Mouse (Mus musculus): ENCODE results near the gene Mettl7b. TPM values are rescaled to one million over a fixed set of nuclear protein-coding genes. Genes with fewer than 3 reads are reported as not detected.

Mettl7b gene
- polyA plus RNA-seq (2012; fragmentation: generic; extraction: Trizol), result not detected
- long read RNA-seq, experiment 1, result 0 reads
- long read RNA-seq, experiment 2, result 0 reads

DNA sequence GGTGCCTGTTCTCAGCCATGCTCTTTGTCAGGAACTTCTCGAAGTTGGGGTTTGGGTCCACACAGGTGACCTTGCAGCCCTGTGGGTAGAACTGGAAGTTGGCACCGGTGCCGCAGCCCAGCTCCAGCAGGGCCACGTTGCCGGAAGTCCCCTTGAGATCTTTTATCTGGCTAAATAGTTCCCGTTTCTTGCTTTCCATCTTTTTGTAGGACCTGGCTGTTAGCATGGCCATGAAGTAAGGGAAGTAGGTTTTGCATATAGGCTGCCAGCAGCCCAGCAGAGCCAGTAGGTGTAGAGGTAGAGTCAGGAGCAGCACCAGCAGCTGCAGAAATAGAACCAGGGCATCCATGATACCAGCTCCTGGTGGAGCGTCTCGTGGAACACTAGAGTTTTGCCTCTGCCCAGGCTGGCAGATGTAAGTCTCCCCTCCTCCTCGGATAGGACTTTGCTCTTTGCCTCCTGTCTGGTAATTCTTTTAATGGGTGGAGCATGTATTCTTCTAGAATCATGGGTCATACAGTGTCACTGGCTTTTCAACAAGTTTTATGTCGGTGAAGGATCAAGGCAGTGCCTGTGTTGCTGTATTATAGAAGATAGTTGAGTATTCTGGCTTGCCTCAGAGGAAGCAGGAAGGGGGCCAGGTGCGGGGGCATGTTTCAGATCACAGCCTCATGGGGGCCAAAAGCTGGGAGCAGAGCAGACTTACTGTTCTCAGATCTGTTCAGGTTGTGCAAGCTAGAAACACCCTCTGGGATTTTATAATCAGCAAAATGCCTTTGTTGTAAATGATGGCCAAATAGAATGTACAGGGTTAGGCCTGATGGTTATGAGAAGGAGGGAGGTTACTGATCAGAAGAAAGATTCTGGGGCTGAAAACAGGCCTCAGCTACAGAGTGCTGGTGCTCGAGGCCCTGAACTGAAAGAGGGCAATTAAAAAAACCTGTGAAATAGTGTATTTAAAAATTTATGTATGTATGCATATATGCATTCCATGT is at the start of gene Mettl7b:
Gene Mettl7b (minus strand): TSS at position 399 of the 995 bp plus-strand sequence.
- Histone ChIP-seq H3K27me3 (ENCODE audit: control insufficient read depth, insufficient read depth, insufficient read length) (no peaks in the 10 kb centered on the region), H3K4me3 (ENCODE audit: insufficient read depth, poor library complexity, severe bottlenecking) (no peak within 1 kb of the TSS), H3K36me3 (ENCODE audit: control insufficient read depth, insufficient read depth) (peaks cover 5% of the 10 kb centered on the region), H3K79me3 (ENCODE audit: low read depth) (no peaks in the 10 kb centered on the region), H3K79me2 (ENCODE audit: control insufficient read depth, insufficient read depth) (no peaks in the 10 kb centered on the region), H3ac (ENCODE audit: control insufficient read depth, insufficient read length, low read depth) (no peak within 1 kb of the TSS)
- TF ChIP-seq MAX (IDR thresholded peaks at IDR 0.05) (no peak), CTCF (IDR thresholded peaks at IDR 0.05; ENCODE audit: control insufficient read depth, insufficient read depth, insufficient read length) (no peak), FOSL1 (IDR thresholded peaks at IDR 0.05; ENCODE audit: insufficient read depth, low read length, poor library complexity, severe bottlenecking) (no peak), CEBPB (IDR thresholded peaks at IDR 0.05; ENCODE audit: low read depth) (no peak), MYOG (IDR thresholded peaks at IDR 0.05; ENCODE audit: control insufficient read depth, extremely low read depth, insufficient read length) (no peak), MYOD1 (IDR thresholded peaks at IDR 0.05; ENCODE audit: control insufficient read depth, insufficient read length, low read depth) (no peak), USF1 (IDR thresholded peaks at IDR 0.05; ENCODE audit: low read depth) (no peak)

DNA sequence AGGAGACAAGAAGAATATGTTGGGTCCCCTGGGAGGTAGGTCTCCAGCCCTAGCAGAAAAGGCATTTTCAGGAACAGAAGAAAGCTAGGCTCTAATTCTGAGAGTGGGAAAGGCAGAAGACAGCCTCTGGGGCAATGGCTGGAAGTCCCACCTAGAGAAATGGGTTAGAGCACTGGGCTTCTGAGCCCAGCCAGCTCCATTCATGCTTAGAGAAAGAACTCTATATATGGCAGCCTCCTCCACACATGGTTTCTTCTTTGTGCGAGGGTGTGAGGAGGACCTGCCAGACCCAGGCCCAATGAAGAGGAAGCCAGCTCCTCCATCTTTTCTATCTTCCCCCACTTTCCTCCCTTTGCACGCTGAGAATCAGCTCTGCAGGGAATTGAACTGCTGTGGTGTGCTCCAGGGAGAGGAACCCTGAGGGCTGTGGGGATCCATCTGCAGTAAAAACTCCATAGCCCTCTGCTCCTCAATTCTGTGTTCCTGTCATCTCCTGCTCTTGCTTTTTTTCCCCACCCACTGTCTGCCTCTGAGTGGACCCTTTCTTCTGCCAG is 49.6 kb upstream of the Mettl7b start, which contains the start of gene Olfr763:
Gene Olfr763 (plus strand): TSS at position 504 of the 554 bp plus-strand sequence.
- TF ChIP-seq FOSL1 (IDR thresholded peaks at IDR 0.05; ENCODE audit: insufficient read depth, low read length, poor library complexity, severe bottlenecking) (no peak), MAX (IDR thresholded peaks at IDR 0.05) (no peak), MYOG (IDR thresholded peaks at IDR 0.05; ENCODE audit: control insufficient read depth, extremely low read depth, insufficient read length) (no peak), MYOD1 (IDR thresholded peaks at IDR 0.05; ENCODE audit: control insufficient read depth, insufficient read length, low read depth) (no peak), CEBPB (IDR thresholded peaks at IDR 0.05; ENCODE audit: low read depth) (no peak), CTCF (IDR thresholded peaks at IDR 0.05; ENCODE audit: control insufficient read depth, insufficient read depth, insufficient read length) (no peak), USF1 (IDR thresholded peaks at IDR 0.05; ENCODE audit: low read depth) (no peak)

DNA sequence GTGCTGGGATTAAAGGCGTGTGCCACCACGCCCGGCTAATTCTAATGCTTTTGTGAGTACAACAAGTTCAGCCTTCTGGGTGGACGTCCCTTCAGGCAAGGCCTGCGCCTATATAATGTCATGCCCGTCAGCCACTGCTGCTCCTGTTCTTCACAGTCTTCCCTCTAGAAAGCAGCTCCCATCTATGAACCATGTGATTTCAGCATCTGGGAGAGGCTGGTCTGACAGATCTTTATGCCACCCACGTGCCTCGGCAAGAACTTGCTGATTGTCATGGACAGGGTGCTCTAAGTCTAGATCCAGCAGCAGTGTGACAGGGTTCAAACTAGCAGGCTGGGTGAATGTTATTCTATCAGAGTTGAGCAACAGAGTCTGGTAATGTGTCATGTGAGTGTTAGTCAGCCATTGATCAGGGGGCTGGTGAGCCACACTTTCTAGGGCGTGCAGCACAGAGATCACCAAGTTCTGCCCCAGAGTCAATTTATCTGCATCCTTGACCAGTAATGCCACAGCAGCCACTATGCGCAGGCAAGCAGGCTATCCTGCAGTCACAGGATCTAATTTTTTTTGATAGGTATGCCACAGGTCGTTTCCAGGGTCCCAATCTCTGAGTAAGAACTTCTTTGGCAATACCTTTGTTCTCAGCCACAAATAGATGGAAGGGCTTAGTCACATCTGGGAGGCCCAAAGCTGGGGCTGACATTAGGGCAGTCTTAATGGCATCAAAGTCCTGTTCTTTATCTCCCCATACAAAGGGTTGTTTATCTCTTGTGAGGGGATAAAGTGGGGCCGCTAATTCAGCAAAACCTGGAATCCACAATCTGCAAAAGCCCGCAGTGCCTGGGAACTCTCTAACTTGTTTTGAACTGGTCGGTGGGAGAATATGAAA is 43.5 kb upstream of the Mettl7b start:
- TF ChIP-seq CEBPB (IDR thresholded peaks at IDR 0.05; ENCODE audit: low read depth) (peak; percentile 29), MAX (IDR thresholded peaks at IDR 0.05) (no peak), FOSL1 (IDR thresholded peaks at IDR 0.05; ENCODE audit: insufficient read depth, low read length, poor library complexity, severe bottlenecking) (no peak)
- Histone ChIP-seq H3K79me2 (ENCODE audit: control insufficient read depth, insufficient read depth) (no peaks in the 10 kb centered on the region), H3ac (ENCODE audit: control insufficient read depth, insufficient read length, low read depth) (no peak overlapping the region)

More for the DNA sequence above, 49.6 kb upstream of the Mettl7b start, which contains the start of gene Olfr763:
- Histone ChIP-seq H3K27me3 (ENCODE audit: control insufficient read depth, insufficient read depth, insufficient read length) (no peaks in the 10 kb centered on the region), H3ac (ENCODE audit: control insufficient read depth, insufficient read length, low read depth) (no peak within 1 kb of the TSS), H3K79me3 (ENCODE audit: low read depth) (no peaks in the 10 kb centered on the region), H3K4me3 (ENCODE audit: insufficient read depth, poor library complexity, severe bottlenecking) (no peak within 1 kb of the TSS), H3K36me3 (ENCODE audit: control insufficient read depth, insufficient read depth) (no peaks in the 10 kb centered on the region), H3K79me2 (ENCODE audit: control insufficient read depth, insufficient read depth) (no peaks in the 10 kb centered on the region)

DNA sequence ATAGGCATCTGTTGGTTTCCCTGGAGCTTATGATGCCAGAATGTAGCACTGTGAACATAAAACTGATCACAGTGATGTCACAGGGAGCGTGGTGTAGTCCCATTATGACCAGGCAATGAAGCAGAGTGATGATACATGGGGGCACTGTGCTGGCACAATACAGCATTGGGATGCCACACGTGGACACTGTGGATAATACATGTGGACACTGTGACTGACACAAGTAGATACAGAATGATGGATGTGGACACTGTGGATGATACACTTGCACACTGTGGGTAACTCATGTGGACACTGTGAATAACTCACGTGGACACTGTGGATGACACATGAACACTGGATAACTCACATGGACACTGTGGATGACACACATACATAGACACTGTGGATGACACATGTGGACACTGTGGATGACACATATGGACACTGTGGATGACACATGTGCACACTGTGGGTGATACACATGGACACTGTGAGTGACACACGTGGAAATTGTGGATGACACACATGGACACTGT is 35.8 kb upstream of the Mettl7b start:
- no peak overlapping the region for H3ac ChIP-seq (ENCODE audit: control insufficient read depth, insufficient read length, low read depth)
- H3K36me3 ChIP-seq (ENCODE audit: control insufficient read depth, insufficient read depth), result no peaks in the 10 kb centered on the region
- no peaks in the 10 kb centered on the region for H3K79me3 ChIP-seq (ENCODE audit: low read depth)
- no peaks in the 10 kb centered on the region for H3K27me3 ChIP-seq (ENCODE audit: control insufficient read depth, insufficient read depth, insufficient read length)
- H3K4me3 ChIP-seq (ENCODE audit: insufficient read depth, poor library complexity, severe bottlenecking), result no peak overlapping the region
- TF ChIP-seq CTCF (IDR thresholded peaks at IDR 0.05; ENCODE audit: control insufficient read depth, insufficient read depth, insufficient read length) (no peak), MYOD1 (IDR thresholded peaks at IDR 0.05; ENCODE audit: control insufficient read depth, insufficient read length, low read depth) (no peak), MYOG (IDR thresholded peaks at IDR 0.05; ENCODE audit: control insufficient read depth, extremely low read depth, insufficient read length) (no peak), FOSL1 (IDR thresholded peaks at IDR 0.05; ENCODE audit: insufficient read depth, low read length, poor library complexity, severe bottlenecking) (no peak), CEBPB (IDR thresholded peaks at IDR 0.05; ENCODE audit: low read depth) (no peak)
- H3K79me2 ChIP-seq (ENCODE audit: control insufficient read depth, insufficient read depth), result no peaks in the 10 kb centered on the region

More for the DNA sequence above, 43.5 kb upstream of the Mettl7b start:
- H3K36me3 ChIP-seq (ENCODE audit: control insufficient read depth, insufficient read depth), result no peaks in the 10 kb centered on the region
- H3K4me3 ChIP-seq (ENCODE audit: insufficient read depth, poor library complexity, severe bottlenecking), result no peak overlapping the region
- no peaks in the 10 kb centered on the region for H3K79me3 ChIP-seq (ENCODE audit: low read depth)
- H3K27me3 ChIP-seq (ENCODE audit: control insufficient read depth, insufficient read depth, insufficient read length), result no peaks in the 10 kb centered on the region

DNA sequence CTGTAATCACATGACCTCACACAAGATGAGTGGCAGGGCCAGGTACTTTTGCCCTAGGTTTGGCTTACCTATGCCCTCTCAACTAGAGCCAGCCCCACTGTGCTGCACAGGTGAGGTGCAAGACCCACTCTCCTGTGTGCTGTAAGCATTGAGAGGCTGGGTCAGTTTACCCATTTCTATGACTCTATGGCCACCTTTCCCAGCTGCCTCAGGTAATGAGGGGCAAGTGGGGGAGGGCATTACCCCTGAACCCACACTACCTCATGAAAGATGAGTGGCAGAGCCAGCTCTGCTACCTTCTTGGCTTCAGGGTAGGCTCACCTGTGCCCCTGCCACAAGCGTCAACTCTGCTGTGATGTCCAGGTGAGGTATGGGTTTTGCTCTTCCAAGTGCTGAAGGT is 35.0 kb upstream of the Mettl7b start:
- Histone ChIP-seq H3K36me3 (ENCODE audit: control insufficient read depth, insufficient read depth) (no peaks in the 10 kb centered on the region), H3ac (ENCODE audit: control insufficient read depth, insufficient read length, low read depth) (no peak overlapping the region), H3K4me3 (ENCODE audit: insufficient read depth, poor library complexity, severe bottlenecking) (no peak overlapping the region), H3K79me3 (ENCODE audit: low read depth) (no peaks in the 10 kb centered on the region), H3K79me2 (ENCODE audit: control insufficient read depth, insufficient read depth) (no peaks in the 10 kb centered on the region), H3K27me3 (ENCODE audit: control insufficient read depth, insufficient read depth, insufficient read length) (no peaks in the 10 kb centered on the region)
- TF ChIP-seq MAX (IDR thresholded peaks at IDR 0.05) (no peak), MYOD1 (IDR thresholded peaks at IDR 0.05; ENCODE audit: control insufficient read depth, insufficient read length, low read depth) (no peak), CEBPB (IDR thresholded peaks at IDR 0.05; ENCODE audit: low read depth) (no peak), FOSL1 (IDR thresholded peaks at IDR 0.05; ENCODE audit: insufficient read depth, low read length, poor library complexity, severe bottlenecking) (no peak), USF1 (IDR thresholded peaks at IDR 0.05; ENCODE audit: low read depth) (no peak), CTCF (IDR thresholded peaks at IDR 0.05; ENCODE audit: control insufficient read depth, insufficient read depth, insufficient read length) (no peak), MYOG (IDR thresholded peaks at IDR 0.05; ENCODE audit: control insufficient read depth, extremely low read depth, insufficient read length) (no peak)

Measured in C2C12 (cell line).